Mouse (Mus musculus): ENCODE data around the gene Lrp6.

GRCm38 (mm10) chr6:134416556-134417105, 150.1 kb downstream of the Lrp6 start:
- TF ChIP-seq POLR2A (IDR thresholded peaks at IDR 0.05; ENCODE audit: control insufficient read depth, low read depth, low read length) (no peak), CTCF (IDR thresholded peaks at IDR 0.05; ENCODE audit: control insufficient read depth, insufficient read depth, insufficient replicate concordance, low read depth, low read length) (no peak)
